Mouse (Mus musculus): ENCODE measurements around the gene Rcc1l. TPM values are rescaled to one million over a fixed set of nuclear protein-coding genes. Genes with fewer than 3 reads are reported as not detected.
A peak's percentile ranks its signal among the peaks of the same experiment; 100 is the strongest.

Rcc1l gene
- polyA plus RNA-seq, 1 experiment: 16.9 TPM

GRCm38 (mm10) chr5:134098976-134099375 lies 77.6 kb downstream of the Rcc1l start:
- peak overlapping the region; percentile 96 for H3K4me2 ChIP-seq (ENCODE audit: low read depth)
- no peaks in the 10 kb centered on the region for H3K79me2 ChIP-seq (ENCODE audit: control insufficient read depth, insufficient read depth)
- H3K4me3 ChIP-seq: peak overlapping the region; percentile 44
- TF ChIP-seq MYOG (IDR thresholded peaks at IDR 0.05; ENCODE audit: control insufficient read depth in 1 of 3, insufficient read depth in 1 of 3, insufficient read length in 2 of 3, low read depth in 2 of 3) (no peak), TCF12 (IDR thresholded peaks at IDR 0.05; ENCODE audit: insufficient read depth, poor library complexity, severe bottlenecking) (no peak), REST (IDR thresholded peaks at IDR 0.05; ENCODE audit: insufficient read depth, insufficient read length) (no peak), E2F4 (IDR thresholded peaks at IDR 0.05; ENCODE audit: insufficient read depth) (no peak), SRF (IDR thresholded peaks at IDR 0.05; ENCODE audit: control insufficient read depth, insufficient read length, low read depth) (no peak), POLR2A (IDR thresholded peaks at IDR 0.05; ENCODE audit: insufficient read length, low read depth) (no peak), MYOD1 (IDR thresholded peaks at IDR 0.05; ENCODE audit: control insufficient read depth in 1 of 3, insufficient read length in 2 of 3, low read depth in 2 of 3) (no peak), MAX (IDR thresholded peaks at IDR 0.05; ENCODE audit: low read depth) (no peak), TCF3 (IDR thresholded peaks at IDR 0.05; ENCODE audit: insufficient read length, low read depth) (no peak), USF1 (IDR thresholded peaks at IDR 0.05; ENCODE audit: low read depth) (no peak), CEBPB (IDR thresholded peaks at IDR 0.05; ENCODE audit: insufficient read depth, poor library complexity, severe bottlenecking) (no peak), POLR2AphosphoS2 (IDR thresholded peaks at IDR 0.05; ENCODE audit: insufficient read length, low read depth) (no peak)
- no peaks in the 10 kb centered on the region for H3K27me3 ChIP-seq (ENCODE audit: control insufficient read depth, insufficient read depth, insufficient read length)
- no peaks in the 10 kb centered on the region for H3K36me3 ChIP-seq (ENCODE audit: control insufficient read depth, insufficient read depth)
- H3ac ChIP-seq (ENCODE audit: control insufficient read depth, insufficient read length): peak overlapping the region; percentile 56

GRCm38 (mm10) chr5:134098341-134098902 lies 78.2 kb downstream of the Rcc1l start:
- Histone ChIP-seq H3K36me3 (ENCODE audit: control insufficient read depth, insufficient read depth) (no peaks in the 10 kb centered on the region), H3ac (ENCODE audit: control insufficient read depth, insufficient read length) (no peak overlapping the region), H3K27me3 (ENCODE audit: control insufficient read depth, insufficient read depth, insufficient read length) (no peaks in the 10 kb centered on the region), H3K4me3 (peak overlapping the region; percentile 44), H3K4me2 (ENCODE audit: low read depth) (peak overlapping the region; percentile 96), H3K79me2 (ENCODE audit: control insufficient read depth, insufficient read depth) (no peaks in the 10 kb centered on the region)
- TF ChIP-seq POLR2AphosphoS2 (IDR thresholded peaks at IDR 0.05; ENCODE audit: insufficient read length, low read depth): no peak
- no peak for TF ChIP-seq REST (IDR thresholded peaks at IDR 0.05; ENCODE audit: insufficient read depth, insufficient read length)
- no peak for TF ChIP-seq E2F4 (IDR thresholded peaks at IDR 0.05; ENCODE audit: insufficient read depth)
- no peak for TF ChIP-seq MYOG (IDR thresholded peaks at IDR 0.05; ENCODE audit: control insufficient read depth in 1 of 3, insufficient read depth in 1 of 3, insufficient read length in 2 of 3, low read depth in 2 of 3)
- TF ChIP-seq SRF (IDR thresholded peaks at IDR 0.05; ENCODE audit: control insufficient read depth, insufficient read length, low read depth): no peak
- TF ChIP-seq TCF3 (IDR thresholded peaks at IDR 0.05; ENCODE audit: insufficient read length, low read depth): no peak
- TF ChIP-seq CEBPB (IDR thresholded peaks at IDR 0.05; ENCODE audit: insufficient read depth, poor library complexity, severe bottlenecking): no peak
- no peak for TF ChIP-seq MAX (IDR thresholded peaks at IDR 0.05; ENCODE audit: low read depth)
- no peak for TF ChIP-seq USF1 (IDR thresholded peaks at IDR 0.05; ENCODE audit: low read depth)
- TF ChIP-seq MYOD1 (IDR thresholded peaks at IDR 0.05; ENCODE audit: control insufficient read depth in 1 of 3, insufficient read length in 2 of 3, low read depth in 2 of 3): no peak
- TF ChIP-seq POLR2A (IDR thresholded peaks at IDR 0.05; ENCODE audit: insufficient read length, low read depth): no peak
- no peak for TF ChIP-seq TCF12 (IDR thresholded peaks at IDR 0.05; ENCODE audit: insufficient read depth, poor library complexity, severe bottlenecking)

Other genes with a start within 250 kb of the Rcc1l start
- gene Castor2, start 77.1 kb downstream of the Rcc1l start, polyA plus RNA-seq (2012; fragmentation: generic; extraction: Trizol): 7.3 TPM
- 4.8 TPM for gene Gtf2ird2, start 7.2 kb upstream of the Rcc1l start, polyA plus RNA-seq (2012; fragmentation: generic; extraction: Trizol)
- gene Ncf1, start 52.9 kb upstream of the Rcc1l start, polyA plus RNA-seq (2012; fragmentation: generic; extraction: Trizol): 1.4 TPM
- gene Gtf2i, start 138.0 kb upstream of the Rcc1l start, polyA plus RNA-seq (2012; fragmentation: generic; extraction: Trizol): 79.7 TPM